Mouse (Mus musculus) testis, adult 2 months (tissue): ENCODE results near the gene Pard3.

ENCODE experiments used
- CTCF ChIP-seq: fragments of 200-500 bp; IDR thresholded peaks from 2 replicates; pipeline ENCODE4 v1.5.1; 2012; ENCODE audit warnings: low read depth, mild to moderate bottlenecking, inconsistent platforms, low read length, moderate library complexity; ENCODE audit not compliant: control insufficient read depth, insufficient read depth, insufficient replicate concordance
- POLR2A ChIP-seq: fragments of 200-500 bp; IDR thresholded peaks from 2 replicates; pipeline ENCODE4 v1.6.1; 2012; ENCODE audit warnings: low read depth, mild to moderate bottlenecking, inconsistent platforms, low read length, moderate library complexity; ENCODE audit not compliant: control insufficient read depth

DNA sequence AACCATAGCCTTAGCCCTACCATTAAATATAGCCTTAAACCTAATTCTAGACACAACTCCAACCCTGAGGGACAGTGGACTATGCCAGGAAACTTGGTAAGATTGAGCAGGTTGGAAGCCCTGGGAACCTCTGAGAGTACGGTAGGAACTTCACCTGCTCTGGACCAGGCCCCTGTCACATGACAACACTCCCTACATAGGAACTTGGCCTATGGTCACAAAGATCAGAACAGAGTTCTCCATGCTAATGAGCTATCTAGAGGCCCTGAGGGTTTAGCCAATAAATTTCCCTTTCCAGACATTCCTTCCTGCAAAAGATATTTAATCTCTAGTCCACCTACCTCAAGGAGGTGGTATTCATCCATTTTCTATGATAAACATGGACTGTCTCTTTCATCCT, 41.9 kb upstream of the Pard3 start:
- no peak for TF ChIP-seq CTCF
- no peak for TF ChIP-seq POLR2A
